Mouse (Mus musculus) liver, embryonic 14.5 days (tissue): ENCODE measurements around the gene Arl8a. TPM values are rescaled to one million over a fixed set of nuclear protein-coding genes. Genes with fewer than 3 reads are reported as not detected.
"Not testable (repeated sequence)": the region's sequence is repeated elsewhere in the genome, so short reads cannot be mapped to it uniquely, and the experiment has no call there.

ENCODE experiments used
- ATAC-seq: fragments of 200-750 bp; cut with Nextera tagmentation; 2 replicates; pipeline ENCODE4 v1.8.0; 2017; ENCODE audit warnings: moderate number of reproducible peaks, mild to moderate bottlenecking, moderate library complexity; ENCODE audit not compliant: insufficient read depth
- DNase-seq, 3 experiments: peaks; one replicate each; pipeline ENCODE4 v3.0.0-alpha.2; 2012 to 2013; ENCODE audit warnings: low read depth in 3 of 3, low spot score in 3 of 3
- H3K27ac ChIP-seq: fragments of 300-500 bp; sonication (generic); 2 replicates; pipeline ENCODE4 v1.5.1; 2014; ENCODE audit warnings: moderate library complexity, mild to moderate bottlenecking, control low read depth, inconsistent platforms
- H3K27me3 ChIP-seq: fragments of 300-500 bp; sonication (generic); 2 replicates; pipeline ENCODE4 v1.6.1; 2014; ENCODE audit warnings: mild to moderate bottlenecking, low read length, moderate library complexity; ENCODE audit not compliant: control insufficient read depth, insufficient read depth
- H3K36me3 ChIP-seq: fragments of 300-500 bp; sonication (generic); replicated peaks from 2 replicates; pipeline ENCODE4 v1.6.1; 2014; ENCODE audit warnings: low read depth; ENCODE audit not compliant: control insufficient read depth, insufficient read depth
- H3K4me1 ChIP-seq, 2 experiments: fragments of 200-500 bp in 1 of 2; fragments of 300-500 bp in 1 of 2; sonication (generic) in 1 of 2; replicated peaks; 2 replicates each; pipeline ENCODE4 v1.6.1; 2012 to 2014; ENCODE audit warnings: antibody characterized with exemption in 1 of 2, inconsistent platforms in 1 of 2, low read length in 1 of 2; ENCODE audit not compliant: control insufficient read depth in 2 of 2, insufficient read depth in 2 of 2
- H3K4me2 ChIP-seq: fragments of 300-500 bp; sonication (generic); 2 replicates; pipeline ENCODE4 v1.6.1; 2014; ENCODE audit warnings: low read depth, mild to moderate bottlenecking, control low read depth, moderate library complexity
- H3K4me3 ChIP-seq, 2 experiments: fragments of 200-500 bp in 1 of 2; fragments of 300-500 bp in 1 of 2; sonication (generic) in 1 of 2; 2 replicates each; pipeline ENCODE4 v1.5.1; 2012 to 2014; ENCODE audit warnings: low read depth in 2 of 2, low read length in 2 of 2, mild to moderate bottlenecking in 2 of 2, control low read depth in 1 of 2, inconsistent platforms in 1 of 2, moderate library complexity in 1 of 2; ENCODE audit not compliant: insufficient read depth in 1 of 2
- H3K9ac ChIP-seq: fragments of 300-500 bp; sonication (generic); replicated peaks from 2 replicates; pipeline ENCODE4 v1.6.1; 2014; ENCODE audit warnings: mild to moderate bottlenecking, control low read depth, moderate library complexity
- H3K9me3 ChIP-seq: fragments of 300-500 bp; sonication (generic); 2 replicates; pipeline ENCODE4 v1.6.1; 2016; ENCODE audit warnings: low read length, mixed read lengths; ENCODE audit not compliant: control insufficient read depth
- CTCF ChIP-seq: IDR thresholded peaks from 2 replicates; pipeline ENCODE4 v1.5.1; 2016; ENCODE audit warnings: antibody characterized with exemption, low read depth, control low read depth
- EP300 ChIP-seq: IDR thresholded peaks from 2 replicates; pipeline ENCODE4 v1.6.1; 2016; ENCODE audit warnings: antibody characterized with exemption, low read depth
- WGBS: fragments of 180-500 bp; shearing (Covaris S2); extraction: QIAGEN DNeasy Blood & Tissue Kit; methylation state at CpG from one replicate; pipeline ENCODE4 v1.1.7; 2014; ENCODE audit not compliant: insufficient replicate concordance; 5-methylcytosine and 5-hydroxymethylcytosine counted together
- polyA plus RNA-seq, 2 experiments: library from polyadenylated mRNA; depleted of rRNA in 1 of 2; stranded (reverse) in 1 of 2; unstranded in 1 of 2; fragments of >200 nt; fragmentation: Nextera tagmentation in 1 of 2; extraction: Ambion mirVana in 1 of 2; gene quantifications; 2 replicates each; pipeline versions ENCODE4 v1.2.1 to v1.2.3; 2012 to 2014

Arl8a gene
- polyA plus RNA-seq, 2 experiments, result 7.2 to 9.2 TPM

GRCm38 (mm10) chr1:135105951-135106350 lies 40.7 kb upstream of the Arl8a start:
- DNase-seq, result peak; percentile 27 to 36 (median 33)
- no peak overlapping the region for H3K9ac ChIP-seq
- WGBS, result 1% methylated on average over 8 of the region's 8 CpGs

DNA sequence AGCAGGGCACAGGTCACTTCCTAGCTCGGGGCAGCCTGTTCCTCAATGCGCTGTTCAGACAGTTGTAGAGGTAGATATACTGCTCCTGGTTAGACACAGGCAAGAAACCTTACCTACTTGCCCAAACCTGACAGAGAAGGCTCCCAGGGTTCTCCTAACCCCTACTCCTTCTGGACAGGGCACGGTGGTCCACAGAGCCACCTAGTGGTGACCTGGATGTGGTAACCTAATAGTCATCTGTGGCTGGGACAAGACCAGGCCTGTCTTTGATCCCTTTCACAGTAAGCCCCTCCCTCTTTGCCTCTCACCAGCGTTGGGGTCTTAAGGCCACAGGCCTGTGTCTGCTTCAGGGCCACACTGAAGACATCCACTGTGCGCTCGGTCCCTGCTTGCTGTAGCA lies 38.0 kb upstream of the Arl8a start:
- 42% methylated on average over 6 of the region's 6 CpGs for WGBS
- no peak overlapping the region for H3K27ac ChIP-seq
- H3K27me3 ChIP-seq, result peaks cover 27% of the 10 kb centered on the region
- ATAC-seq (no peak), DNase-seq (no peak)
- no peak overlapping the region for H3K9ac ChIP-seq
- H3K4me3 ChIP-seq, result no peak overlapping the region
- no peaks in the 10 kb centered on the region for H3K36me3 ChIP-seq
- no peaks in the 10 kb centered on the region for H3K4me1 ChIP-seq
- no peak overlapping the region for H3K4me2 ChIP-seq
- H3K9me3 ChIP-seq, result no peaks in the 10 kb centered on the region
- peak; percentile 73 for TF ChIP-seq CTCF
- no peak for TF ChIP-seq EP300

More at GRCm38 (mm10) chr1:135105951-135106350, 40.7 kb upstream of the Arl8a start:
- Histone ChIP-seq H3K4me3 (no peak overlapping the region), H3K36me3 (no peaks in the 10 kb centered on the region), H3K4me1 (no peaks in the 10 kb centered on the region), H3K4me2 (no peak overlapping the region), H3K27ac (no peak overlapping the region), H3K27me3 (peaks cover 31% of the 10 kb centered on the region), H3K9me3 (no peaks in the 10 kb centered on the region)
- TF ChIP-seq EP300 (no peak), CTCF (peak; percentile 87)
- no peak for ATAC-seq

- TF ChIP-seq EP300 (no peak), CTCF (peak; percentile 93)
- no peak overlapping the region for H3K4me3 ChIP-seq
- H3K4me2 ChIP-seq, result no peak overlapping the region
- no peak for DNase-seq
- no peak overlapping the region for H3K9ac ChIP-seq
- H3K36me3 ChIP-seq, result no peaks in the 10 kb centered on the region
- no peaks in the 10 kb centered on the region for H3K9me3 ChIP-seq
- H3K27ac ChIP-seq, result no peak overlapping the region
- WGBS, result 11% methylated on average over 6 of the region's 6 CpGs
- ATAC-seq, result no peak
- H3K27me3 ChIP-seq, result peaks cover 13% of the 10 kb centered on the region
- no peaks in the 10 kb centered on the region for H3K4me1 ChIP-seq
Observed at GRCm38 (mm10) chr1:135110075-135110474, 36.5 kb upstream of the Arl8a start.

DNA sequence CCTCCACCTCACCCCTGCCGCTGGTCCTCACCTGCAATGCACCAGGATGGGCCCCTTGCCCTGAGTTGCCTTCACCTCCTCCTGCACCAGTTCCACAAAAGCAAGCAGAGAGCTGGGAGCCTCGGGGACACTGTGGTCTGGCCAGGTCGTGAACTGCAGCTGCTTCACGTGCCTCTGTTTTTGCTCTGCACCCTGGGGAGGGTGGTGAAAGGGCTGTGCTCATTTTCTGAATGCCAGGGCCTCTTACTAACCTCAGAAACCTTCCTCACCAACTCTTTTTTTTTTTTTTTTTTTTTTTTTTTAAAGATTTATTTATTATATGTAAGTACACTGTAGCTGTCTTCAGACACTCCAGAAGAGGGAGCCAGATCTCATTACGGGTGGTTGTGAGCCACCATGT lies 35.4 kb upstream of the Arl8a start:
- H3K27ac ChIP-seq, H3K4me3 ChIP-seq, H3K4me1 ChIP-seq, DNase-seq, H3K9ac ChIP-seq, H3K36me3 ChIP-seq, H3K9me3 ChIP-seq, H3K27me3 ChIP-seq, H3K4me2 ChIP-seq, ATAC-seq: not testable (repeated sequence)
- WGBS, result 48% methylated on average over 4 of the region's 5 CpGs

DNA sequence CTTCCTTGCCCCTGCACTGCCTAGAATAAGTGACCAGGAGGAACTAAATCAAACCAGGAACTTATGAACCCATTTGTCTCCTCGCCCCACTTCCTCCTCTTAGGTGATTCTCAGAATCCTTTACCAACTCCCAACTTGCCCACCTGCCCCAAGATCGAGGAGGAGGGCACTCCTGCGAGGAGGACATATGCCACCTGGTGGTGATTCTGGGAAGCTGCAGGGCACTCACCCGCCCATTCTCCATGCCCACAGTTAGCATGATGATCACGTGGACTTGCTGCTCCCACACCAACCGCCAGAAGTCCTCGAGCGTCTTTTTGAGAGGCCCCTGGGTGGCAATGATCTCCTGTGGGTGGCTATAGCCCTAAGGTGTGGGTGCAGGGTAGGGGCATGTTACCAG lies 34.0 kb upstream of the Arl8a start:
- Histone ChIP-seq H3K27ac (no peak overlapping the region), H3K4me1 (no peaks in the 10 kb centered on the region), H3K4me3 (no peak overlapping the region), H3K27me3 (no peaks in the 10 kb centered on the region), H3K9me3 (no peaks in the 10 kb centered on the region), H3K9ac (no peak overlapping the region), H3K36me3 (no peaks in the 10 kb centered on the region), H3K4me2 (no peak overlapping the region)
- peak; percentile 35; the same call in 1 of the 2 replicates for ATAC-seq
- no peak for DNase-seq
- WGBS, result 4% methylated on average over 8 of the region's 8 CpGs
- no peak for TF ChIP-seq EP300
- peak; percentile 96 for TF ChIP-seq CTCF
